Mouse (Mus musculus) midbrain, embryonic 14.5 days (tissue): Measurements from ENCODE around the gene Abhd5. TPM values are rescaled to one million over a fixed set of nuclear protein-coding genes. Genes with fewer than 3 reads are reported as not detected.
"Not testable (repeated sequence)": the region's sequence is repeated elsewhere in the genome, so short reads cannot be mapped to it uniquely, and the experiment has no call there.

ENCODE experiments used
- ATAC-seq: fragments of 200-750 bp; cut with Nextera tagmentation; 2 replicates; pipeline ENCODE4 v1.8.0; 2017; ENCODE audit warnings: moderate number of reproducible peaks, moderate library complexity; ENCODE audit not compliant: low FRiP score, low TSS enrichment
- DNase-seq: peaks from one replicate; pipeline ENCODE4 v3.0.0-alpha.2; 2015
- H3K27ac ChIP-seq: fragments of 300-500 bp; sonication (generic); replicated peaks from 2 replicates; pipeline ENCODE4 v1.5.1; 2014; ENCODE audit warnings: mild to moderate bottlenecking, low read depth, low read length, moderate library complexity
- H3K27me3 ChIP-seq: fragments of 300-500 bp; sonication (generic); 2 replicates; pipeline ENCODE4 v1.6.1; 2014; ENCODE audit warnings: low read length, control low read depth, mixed read lengths; ENCODE audit not compliant: control insufficient read depth, insufficient read depth
- H3K36me3 ChIP-seq: fragments of 300-500 bp; sonication (generic); 2 replicates; pipeline ENCODE4 v1.6.1; 2014; ENCODE audit warnings: low read length, control low read depth; ENCODE audit not compliant: control insufficient read depth, insufficient read depth
- H3K4me1 ChIP-seq: fragments of 300-500 bp; sonication (generic); 2 replicates; pipeline ENCODE4 v1.6.1; 2014; ENCODE audit warnings: mild to moderate bottlenecking, antibody characterized with exemption, low read length, control low read depth; ENCODE audit not compliant: control insufficient read depth, insufficient read depth
- H3K4me2 ChIP-seq: fragments of 300-500 bp; sonication (generic); 2 replicates; pipeline ENCODE4 v1.6.1; 2014; ENCODE audit warnings: mild to moderate bottlenecking, low read length, moderate library complexity
- H3K4me3 ChIP-seq: fragments of 300-500 bp; sonication (generic); replicated peaks from 2 replicates; pipeline ENCODE4 v1.5.1; 2014; ENCODE audit warnings: low read depth, low read length
- H3K9ac ChIP-seq: fragments of 300-500 bp; sonication (generic); replicated peaks from 2 replicates; pipeline ENCODE4 v1.6.1; 2014; ENCODE audit warnings: mild to moderate bottlenecking, low read length, moderate library complexity
- H3K9me3 ChIP-seq: fragments of 300-500 bp; sonication (generic); 2 replicates; pipeline ENCODE4 v1.6.1; 2016; ENCODE audit warnings: low read length, control low read depth, mixed read lengths; ENCODE audit not compliant: control insufficient read depth
- WGBS: fragments of 180-500 bp; shearing (Covaris S2); extraction: QIAGEN DNeasy Blood & Tissue Kit; methylation state at CpG from one replicate; pipeline ENCODE4 v1.1.7; 2014; 5-methylcytosine and 5-hydroxymethylcytosine counted together
- polyA plus RNA-seq: library from polyadenylated mRNA; unstranded; fragments of >200 nt; fragmentation: Nextera tagmentation; extraction: Ambion mirVana; gene quantifications from 2 replicates; pipeline ENCODE4 v1.2.1, GENCODE M21; 2014

The Abhd5 gene
- polyA plus RNA-seq = 22.0 and 28.0 TPM in 2 replicates

GRCm38 (mm10) chr9:122351303-122352024 is at the start of gene Abhd5:
Gene Abhd5 (plus strand): TSS chr9:122351608.
- WGBS = under 1% methylated on average over 80 of the region's 84 CpGs
- DNase-seq (peak; percentile 98), ATAC-seq (peak; percentile 94)
- Histone ChIP-seq H3K36me3 (no peaks in the 10 kb centered on the region), H3K9me3 (no peaks in the 10 kb centered on the region), H3K9ac (peak within 1 kb of the TSS; percentile 69), H3K27me3 (no peaks in the 10 kb centered on the region), H3K4me2 (peak within 1 kb of the TSS; percentile 62), H3K4me1 (no peaks in the 10 kb centered on the region), H3K27ac (peak within 1 kb of the TSS; percentile 72), H3K4me3 (peak within 1 kb of the TSS; percentile 71)

DNA sequence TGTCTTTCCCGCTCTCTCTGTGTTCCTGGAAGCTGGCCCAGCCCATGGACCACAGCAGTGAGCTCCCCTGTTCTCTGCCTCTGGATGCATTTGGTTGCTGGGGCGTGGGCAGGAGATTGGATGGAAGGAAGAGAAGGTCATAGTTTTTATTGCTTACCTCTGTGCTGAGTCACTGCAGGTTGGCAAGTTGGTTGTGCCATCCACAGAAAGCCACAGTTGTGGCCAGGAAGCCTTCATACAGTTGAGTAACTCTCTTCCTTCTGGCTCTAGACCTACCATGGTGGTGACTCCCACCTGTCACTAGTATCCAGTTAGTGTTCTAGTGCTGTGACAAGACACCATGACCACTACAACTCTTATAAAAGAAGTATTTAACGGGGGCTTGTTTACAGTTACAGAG is 46.1 kb upstream of the Abhd5 start:
- peaks cover under 1% of the 10 kb centered on the region; the same call in 1 of the 2 replicates for H3K4me1 ChIP-seq
- no peak overlapping the region for H3K27ac ChIP-seq
- ATAC-seq (no peak), DNase-seq (no peak)
- H3K4me2 ChIP-seq = no peak overlapping the region
- no peaks in the 10 kb centered on the region for H3K27me3 ChIP-seq
- no peaks in the 10 kb centered on the region for H3K36me3 ChIP-seq
- 82% methylated on average over 3 of the region's 3 CpGs for WGBS
- H3K9me3 ChIP-seq = no peaks in the 10 kb centered on the region
- H3K9ac ChIP-seq = no peak overlapping the region
- H3K4me3 ChIP-seq = no peak overlapping the region

- ATAC-seq (no peak), DNase-seq (no peak)
- H3K27me3 ChIP-seq = no peaks in the 10 kb centered on the region
- 75% methylated on average over 14 of the region's 14 CpGs for WGBS
- no peak overlapping the region for H3K4me3 ChIP-seq
- no peaks in the 10 kb centered on the region for H3K9me3 ChIP-seq
- H3K9ac ChIP-seq = no peak overlapping the region
- no peaks in the 10 kb centered on the region for H3K36me3 ChIP-seq
- H3K4me1 ChIP-seq = peaks cover 9% of the 10 kb centered on the region
- H3K4me2 ChIP-seq = no peak overlapping the region
- no peak overlapping the region for H3K27ac ChIP-seq
These were observed 42.1 kb upstream of the Abhd5 start for GRCm38 (mm10) chr9:122309013-122309980.

DNA sequence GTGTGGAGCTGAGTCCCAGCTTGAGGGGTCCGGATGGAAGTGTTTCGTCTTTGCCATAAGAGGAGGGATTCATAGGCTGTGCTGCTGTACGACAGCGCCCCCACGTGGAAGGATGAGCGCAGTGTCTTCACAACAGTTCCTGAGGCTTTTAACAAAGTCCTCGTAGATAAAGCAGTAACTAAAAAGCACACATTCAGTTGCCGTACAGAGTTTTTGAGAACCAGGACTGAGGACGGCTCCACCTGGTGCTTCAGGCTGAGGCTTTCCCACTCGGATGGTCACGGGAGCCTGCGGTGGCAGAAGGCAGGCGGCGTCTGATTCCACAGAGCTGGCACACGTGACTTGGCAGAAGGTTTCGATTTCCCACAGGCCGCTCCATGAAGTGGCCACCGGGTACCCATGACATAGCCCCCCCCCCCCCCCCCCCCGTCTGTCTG is 40.8 kb upstream of the Abhd5 start:
- no peak overlapping the region for H3K27ac ChIP-seq
- no peaks in the 10 kb centered on the region for H3K36me3 ChIP-seq
- ATAC-seq (peak; percentile 78), DNase-seq (peak; percentile 91)
- H3K4me3 ChIP-seq = peak overlapping the region; percentile 33
- peak overlapping the region; percentile 58 for H3K4me2 ChIP-seq
- H3K4me1 ChIP-seq = peaks cover 9% of the 10 kb centered on the region
- 2% methylated on average over 19 of the region's 19 CpGs for WGBS
- H3K27me3 ChIP-seq = no peaks in the 10 kb centered on the region
- no peaks in the 10 kb centered on the region for H3K9me3 ChIP-seq
- H3K9ac ChIP-seq = no peak overlapping the region; the same call in 1 of the 2 replicates

- H3K36me3 ChIP-seq = no peaks in the 10 kb centered on the region
- peak overlapping the region; percentile 33 for H3K4me3 ChIP-seq
- H3K27me3 ChIP-seq = no peaks in the 10 kb centered on the region
- H3K9ac ChIP-seq = no peak overlapping the region
- no peak overlapping the region for H3K27ac ChIP-seq
- DNase-seq (no peak), ATAC-seq (no peak)
- 75% methylated on average over 7 of the region's 7 CpGs for WGBS
- peaks cover 9% of the 10 kb centered on the region for H3K4me1 ChIP-seq
- no peaks in the 10 kb centered on the region for H3K9me3 ChIP-seq
- H3K4me2 ChIP-seq = peak overlapping the region; percentile 58
These were observed 40.2 kb upstream of the Abhd5 start for GRCm38 (mm10) chr9:122311051-122311760.

- Histone ChIP-seq H3K4me3 (no peak overlapping the region), H3K4me2 (no peak overlapping the region), H3K36me3 (no peaks in the 10 kb centered on the region), H3K27ac (no peak overlapping the region), H3K27me3 (no peaks in the 10 kb centered on the region), H3K4me1 (peaks cover 9% of the 10 kb centered on the region), H3K9me3 (no peaks in the 10 kb centered on the region), H3K9ac (no peak overlapping the region)
- ATAC-seq (no peak), DNase-seq (no peak)
- 89% methylated on average over 7 of the region's 7 CpGs for WGBS
These were observed 39.0 kb upstream of the Abhd5 start for GRCm38 (mm10) chr9:122312296-122312990.

GRCm38 (mm10) chr9:122313128-122313527 is 38.3 kb upstream of the Abhd5 start:
- not testable (repeated sequence) for H3K9ac ChIP-seq, H3K27ac ChIP-seq, H3K4me1 ChIP-seq, ATAC-seq, H3K4me2 ChIP-seq, H3K36me3 ChIP-seq, H3K9me3 ChIP-seq, DNase-seq, H3K4me3 ChIP-seq, H3K27me3 ChIP-seq
- WGBS = 95% methylated on average over 1 of the region's 1 CpGs

DNA sequence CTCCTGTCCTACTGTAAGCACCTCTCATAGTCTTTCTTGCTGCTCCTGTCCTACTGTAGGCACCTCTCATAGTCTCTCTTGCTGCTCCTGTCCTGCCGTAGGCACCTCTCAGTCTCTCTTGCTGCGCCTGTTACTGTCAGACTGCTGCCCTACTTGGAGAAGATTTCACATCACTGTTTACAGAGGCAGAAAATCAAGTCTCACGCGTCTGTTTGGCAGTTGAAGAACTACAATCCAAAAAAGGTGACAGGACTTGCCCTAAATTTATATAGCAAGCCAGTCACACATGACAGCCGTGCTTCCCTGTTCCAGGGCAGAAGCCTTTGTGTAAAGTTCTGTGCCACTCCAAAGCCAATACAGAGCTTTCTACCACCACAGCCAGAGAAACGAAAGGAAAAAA is 37.0 kb upstream of the Abhd5 start:
- 92% methylated on average over 6 of the region's 6 CpGs for WGBS
- Histone ChIP-seq H3K4me2 (no peak overlapping the region), H3K27ac (no peak overlapping the region), H3K36me3 (no peaks in the 10 kb centered on the region), H3K27me3 (no peaks in the 10 kb centered on the region), H3K4me1 (peaks cover 9% of the 10 kb centered on the region), H3K9ac (no peak overlapping the region), H3K9me3 (no peaks in the 10 kb centered on the region), H3K4me3 (no peak overlapping the region)
- ATAC-seq = no peak
- DNase-seq = no peak
